Mouse (Mus musculus) kidney, embryonic 14.5 days (tissue): Measurements from ENCODE around the gene Ttc28. TPM values are rescaled to one million over a fixed set of nuclear protein-coding genes. Genes with fewer than 3 reads are reported as not detected.

ENCODE experiments used
- ATAC-seq: fragments of 200-750 bp; cut with Nextera tagmentation; 2 replicates; pipeline ENCODE4 v1.8.0; 2017; ENCODE audit warnings: moderate number of reproducible peaks, mild to moderate bottlenecking, moderate TSS enrichment, moderate library complexity; ENCODE audit not compliant: low FRiP score, low TSS enrichment
- H3K27ac ChIP-seq: fragments of 300-500 bp; sonication (generic); 2 replicates; pipeline ENCODE4 v1.5.1; 2014; ENCODE audit warnings: low read depth, mild to moderate bottlenecking, low read length, moderate library complexity, mixed read lengths
- H3K27me3 ChIP-seq: fragments of 300-500 bp; sonication (generic); 2 replicates; pipeline ENCODE4 v1.6.1; 2014; ENCODE audit warnings: mild to moderate bottlenecking, low read length; ENCODE audit not compliant: control insufficient read depth, insufficient read depth
- H3K36me3 ChIP-seq: fragments of 300-500 bp; sonication (generic); 2 replicates; pipeline ENCODE4 v1.6.1; 2014; ENCODE audit warnings: low read length, mixed read lengths; ENCODE audit not compliant: control insufficient read depth, insufficient read depth
- H3K4me1 ChIP-seq: fragments of 300-500 bp; sonication (generic); 2 replicates; pipeline ENCODE4 v1.6.1; 2014; ENCODE audit warnings: low read length, mixed read lengths; ENCODE audit not compliant: control insufficient read depth, insufficient read depth
- H3K4me2 ChIP-seq: fragments of 300-500 bp; sonication (generic); replicated peaks from 2 replicates; pipeline ENCODE4 v1.6.1; 2014; ENCODE audit warnings: low read depth, mild to moderate bottlenecking, low read length
- H3K4me3 ChIP-seq: fragments of 300-500 bp; sonication (generic); 2 replicates; pipeline ENCODE4 v1.5.1; 2014; ENCODE audit warnings: mild to moderate bottlenecking, low read length
- H3K9ac ChIP-seq: fragments of 300-500 bp; sonication (generic); 2 replicates; pipeline ENCODE4 v1.6.1; 2014; ENCODE audit warnings: low read depth, mild to moderate bottlenecking, low read length, moderate library complexity
- H3K9me3 ChIP-seq: fragments of 300-500 bp; sonication (generic); 2 replicates; pipeline ENCODE4 v1.6.1; 2016; ENCODE audit warnings: low read length; ENCODE audit not compliant: control insufficient read depth
- WGBS: fragments of 180-500 bp; shearing (Covaris S2); extraction: QIAGEN DNeasy Blood & Tissue Kit; methylation state at CpG from one replicate; pipeline ENCODE4 v1.1.7; 2014; 5-methylcytosine and 5-hydroxymethylcytosine counted together
- polyA plus RNA-seq: library from polyadenylated mRNA; unstranded; fragments of >200 nt; fragmentation: Nextera tagmentation; extraction: Ambion mirVana; gene quantifications from 2 replicates; pipeline ENCODE4 v1.2.1, GENCODE M21; 2014

Gene Ttc28
- polyA plus RNA-seq, 1 experiment from 2014 or later: 24.7 TPM

GRCm38 (mm10) chr5:111161146-111161930, 281.7 kb downstream of the Ttc28 start:
- Histone ChIP-seq H3K4me3 (no peak overlapping the region), H3K4me1 (peaks cover 62% of the 10 kb centered on the region), H3K27me3 (no peaks in the 10 kb centered on the region), H3K27ac (no peak overlapping the region; the same call in 1 of the 2 replicates), H3K4me2 (no peak overlapping the region), H3K9ac (no peak overlapping the region), H3K36me3 (no peaks in the 10 kb centered on the region), H3K9me3 (no peaks in the 10 kb centered on the region)
- ATAC-seq: no peak
- 72% methylated on average over 7 of the region's 7 CpGs for WGBS

GRCm38 (mm10) chr5:111162857-111163256, 283.3 kb downstream of the Ttc28 start:
- Histone ChIP-seq H3K36me3 (no peaks in the 10 kb centered on the region), H3K27ac (no peak overlapping the region), H3K4me1 (peaks cover 62% of the 10 kb centered on the region)

GRCm38 (mm10) chr5:111163377-111163776, 283.8 kb downstream of the Ttc28 start:
- no peak for ATAC-seq
- no peak overlapping the region for H3K27ac ChIP-seq
- H3K4me1 ChIP-seq: peaks cover 61% of the 10 kb centered on the region
- H3K36me3 ChIP-seq: no peaks in the 10 kb centered on the region
- no peaks in the 10 kb centered on the region for H3K27me3 ChIP-seq
- peak overlapping the region; percentile 13; the same call in 1 of the 2 replicates for H3K9ac ChIP-seq
- WGBS: 32% methylated on average over 11 of the region's 11 CpGs
- no peak overlapping the region for H3K4me2 ChIP-seq
- no peaks in the 10 kb centered on the region for H3K9me3 ChIP-seq
- no peak overlapping the region for H3K4me3 ChIP-seq

More at GRCm38 (mm10) chr5:111162857-111163256, 283.3 kb downstream of the Ttc28 start:
- H3K4me2 ChIP-seq: no peak overlapping the region
- H3K27me3 ChIP-seq: no peaks in the 10 kb centered on the region
- H3K9me3 ChIP-seq: no peaks in the 10 kb centered on the region
- H3K4me3 ChIP-seq: no peak overlapping the region
- H3K9ac ChIP-seq: no peak overlapping the region
- 50% methylated on average over 6 of the region's 6 CpGs for WGBS
- ATAC-seq: no peak

GRCm38 (mm10) chr5:111164348-111164920, 284.8 kb downstream of the Ttc28 start:
- peak overlapping the region; percentile 47; the same call in 1 of the 2 replicates for H3K27ac ChIP-seq
- no peaks in the 10 kb centered on the region for H3K9me3 ChIP-seq
- no peak overlapping the region for H3K9ac ChIP-seq
- no peak overlapping the region for H3K4me2 ChIP-seq
- no peaks in the 10 kb centered on the region for H3K27me3 ChIP-seq
- 10% methylated on average over 9 of the region's 9 CpGs for WGBS
- H3K36me3 ChIP-seq: no peaks in the 10 kb centered on the region
- H3K4me1 ChIP-seq: peaks cover 50% of the 10 kb centered on the region
- peak; percentile 61 for ATAC-seq
- H3K4me3 ChIP-seq: no peak overlapping the region

GRCm38 (mm10) chr5:111170383-111170782, 290.8 kb downstream of the Ttc28 start:
- Histone ChIP-seq H3K36me3 (no peaks in the 10 kb centered on the region), H3K4me2 (no peak overlapping the region), H3K9ac (no peak overlapping the region), H3K9me3 (no peaks in the 10 kb centered on the region), H3K4me1 (peaks cover 20% of the 10 kb centered on the region), H3K27ac (no peak overlapping the region), H3K27me3 (no peaks in the 10 kb centered on the region), H3K4me3 (no peak overlapping the region)
- WGBS: 64% methylated on average over 9 of the region's 9 CpGs
- ATAC-seq: no peak

- WGBS: 16% methylated on average over 12 of the region's 12 CpGs
- peak overlapping the region; percentile 57 for H3K27ac ChIP-seq
- H3K36me3 ChIP-seq: no peaks in the 10 kb centered on the region
- H3K4me2 ChIP-seq: peak overlapping the region; percentile 38
- no peaks in the 10 kb centered on the region for H3K27me3 ChIP-seq
- peak overlapping the region; percentile 9; the same call in 1 of the 2 replicates for H3K4me3 ChIP-seq
- peak overlapping the region; percentile 18; the same call in 1 of the 2 replicates for H3K9ac ChIP-seq
- H3K4me1 ChIP-seq: peaks cover 69% of the 10 kb centered on the region
- H3K9me3 ChIP-seq: no peaks in the 10 kb centered on the region
- ATAC-seq: peak; percentile 78
These were observed 295.8 kb downstream of the Ttc28 start for GRCm38 (mm10) chr5:111175410-111175809.

- Histone ChIP-seq H3K4me3 (no peak overlapping the region), H3K4me1 (peaks cover 73% of the 10 kb centered on the region), H3K27ac (peak overlapping the region; percentile 57), H3K4me2 (peak overlapping the region; percentile 38), H3K27me3 (no peaks in the 10 kb centered on the region), H3K9ac (peak overlapping the region; percentile 18; the same call in 1 of the 2 replicates), H3K9me3 (no peaks in the 10 kb centered on the region), H3K36me3 (no peaks in the 10 kb centered on the region)
- no peak for ATAC-seq
- WGBS: 23% methylated on average over 9 of the region's 9 CpGs
These were observed 296.2 kb downstream of the Ttc28 start for GRCm38 (mm10) chr5:111175842-111176241.

GRCm38 (mm10) chr5:111176441-111176840, 296.8 kb downstream of the Ttc28 start:
- Histone ChIP-seq H3K27ac (peak overlapping the region; percentile 57), H3K4me3 (no peak overlapping the region), H3K9ac (no peak overlapping the region), H3K4me2 (no peak overlapping the region), H3K9me3 (no peaks in the 10 kb centered on the region), H3K4me1 (peaks cover 76% of the 10 kb centered on the region), H3K36me3 (no peaks in the 10 kb centered on the region), H3K27me3 (no peaks in the 10 kb centered on the region)
- ATAC-seq: no peak
- WGBS: 52% methylated on average over 13 of the region's 13 CpGs
